Mouse (Mus musculus): ENCODE results near the gene Grb2.
A peak's percentile ranks its signal among the peaks of the same experiment; 100 is the strongest.

DNA sequence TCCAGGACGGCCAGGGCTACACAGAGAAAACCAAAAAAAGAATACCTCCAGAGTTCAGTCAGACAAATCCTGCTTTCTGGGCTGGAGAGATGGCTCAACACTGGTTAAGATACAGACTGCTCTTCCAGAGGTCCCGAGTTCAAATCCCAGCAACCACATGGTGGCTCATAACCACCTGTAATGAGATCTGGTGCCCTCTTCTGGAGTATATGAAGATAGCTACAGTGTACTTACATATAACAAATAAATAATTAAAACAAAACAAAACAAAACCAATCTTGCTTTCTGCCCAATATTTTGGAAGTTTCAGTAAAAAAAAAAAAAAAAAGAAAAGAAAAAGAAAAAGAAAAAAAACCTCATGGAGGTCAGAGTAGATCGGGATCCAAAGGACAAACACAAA, 113.2 kb downstream of the Grb2 start:
- TF ChIP-seq CTCF (IDR thresholded peaks at IDR 0.05; ENCODE audit: low read depth) (peak; percentile 4; the same call in 1 of the 2 replicates), EP300 (IDR thresholded peaks at IDR 0.05; ENCODE audit: low read depth) (no peak)

All from liver, postnatal 0 days (tissue).